Mouse (Mus musculus) embryonic facial prominence, embryonic 10.5 days (tissue): ENCODE measurements at regions not wholly inside any gene's neighbourhood (a gene's known extent, or its start where the extent isn't known, plus 50 kb on each side); places are given as distances from the start of the nearest gene placed in this dataset.

Source experiments
- DNase-seq: peaks from one replicate; pipeline ENCODE4 v3.0.0-alpha.2; 2017; ENCODE audit warnings: low spot score
- H3K27ac ChIP-seq: fragments of 300-500 bp; sonication (generic); replicated peaks from 2 replicates; pipeline ENCODE4 v1.5.1; 2016; ENCODE audit warnings: mild to moderate bottlenecking
- H3K27me3 ChIP-seq: fragments of 300-500 bp; sonication (generic); replicated peaks from 2 replicates; pipeline ENCODE4 v1.6.1; 2016; ENCODE audit warnings: low read depth, mild to moderate bottlenecking; ENCODE audit not compliant: poor library complexity, severe bottlenecking
- H3K36me3 ChIP-seq: fragments of 300-500 bp; sonication (generic); replicated peaks from 2 replicates; pipeline ENCODE4 v1.6.1; 2016; ENCODE audit warnings: mild to moderate bottlenecking, moderate library complexity
- H3K4me1 ChIP-seq: fragments of 300-500 bp; sonication (generic); 2 replicates; pipeline ENCODE4 v1.6.1; 2016
- H3K4me3 ChIP-seq: fragments of 300-500 bp; sonication (generic); 2 replicates; pipeline ENCODE4 v1.5.1; 2016; ENCODE audit warnings: mild to moderate bottlenecking, moderate library complexity
- H3K9me3 ChIP-seq: fragments of 300-500 bp; sonication (generic); 2 replicates; pipeline ENCODE4 v1.6.1; 2016; ENCODE audit warnings: mild to moderate bottlenecking
- WGBS: fragments of 180-500 bp; shearing (Covaris S2); methylation state at CpG from one replicate; pipeline ENCODE4 v1.1.7; 2016; 5-methylcytosine and 5-hydroxymethylcytosine counted together

- no peak for DNase-seq
- WGBS, result 88% methylated on average over 3 of the region's 3 CpGs
Measured at GRCm38 (mm10) chr5:41206462-41206861, 501.5 kb downstream of the Rab28 start.

GRCm38 (mm10) chr5:41204417-41204816 lies 503.5 kb downstream of the Rab28 start:
- Histone ChIP-seq H3K9me3 (no peaks in the 10 kb centered on the region), H3K4me1 (no peaks in the 10 kb centered on the region), H3K27ac (no peak overlapping the region), H3K27me3 (no peaks in the 10 kb centered on the region), H3K36me3 (no peaks in the 10 kb centered on the region), H3K4me3 (no peak overlapping the region)
- no peak for DNase-seq

More at GRCm38 (mm10) chr5:41206462-41206861, 501.5 kb downstream of the Rab28 start:
- Histone ChIP-seq H3K4me1 (no peaks in the 10 kb centered on the region), H3K4me3 (no peak overlapping the region), H3K36me3 (no peaks in the 10 kb centered on the region), H3K9me3 (no peaks in the 10 kb centered on the region), H3K27me3 (no peaks in the 10 kb centered on the region), H3K27ac (no peak overlapping the region)

DNA sequence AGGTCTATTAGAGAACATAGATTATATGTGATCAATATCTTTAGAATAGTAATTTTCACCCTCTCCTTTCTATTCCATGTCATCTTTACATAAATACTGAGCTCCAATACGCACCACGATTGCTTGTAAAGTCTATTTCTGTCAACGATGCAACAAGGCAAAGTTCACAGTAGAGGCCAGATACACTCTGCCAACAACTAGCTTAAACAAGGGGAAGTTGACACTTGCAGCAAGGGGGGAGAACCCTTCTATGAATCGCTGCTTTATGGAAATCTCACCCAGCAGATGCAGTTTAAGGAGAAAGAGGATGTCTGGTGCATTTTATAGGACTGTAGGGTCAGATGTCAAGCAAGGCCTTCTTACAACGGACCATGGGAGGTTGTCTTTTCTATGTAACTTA lies 520.8 kb downstream of the Rab28 start:
- no peak for DNase-seq
- Histone ChIP-seq H3K36me3 (no peaks in the 10 kb centered on the region), H3K27me3 (no peaks in the 10 kb centered on the region), H3K4me1 (no peaks in the 10 kb centered on the region), H3K27ac (no peak overlapping the region), H3K4me3 (no peak overlapping the region), H3K9me3 (no peaks in the 10 kb centered on the region)
- 61% methylated on average over 5 of the region's 5 CpGs for WGBS

DNA sequence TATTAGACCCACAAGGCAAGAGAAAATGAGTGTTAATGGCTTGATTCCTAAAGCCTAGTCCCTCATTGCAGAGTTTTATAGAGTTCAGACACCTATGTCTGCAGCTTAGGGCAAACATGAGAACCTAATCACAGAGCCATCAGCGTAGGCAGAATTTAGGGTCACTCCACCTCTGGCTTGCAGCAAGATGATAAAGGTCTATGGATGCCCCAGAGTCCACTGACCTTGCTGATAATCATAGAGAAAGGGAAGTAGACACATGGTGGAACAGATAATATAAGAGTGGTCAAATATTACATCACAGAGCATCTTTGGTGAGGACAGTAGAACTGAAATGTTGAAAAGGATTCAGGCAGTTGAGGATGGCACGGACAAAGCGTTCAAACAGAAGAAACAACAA lies 530.7 kb downstream of the Rab28 start:
- Histone ChIP-seq H3K4me1 (no peaks in the 10 kb centered on the region), H3K9me3 (no peaks in the 10 kb centered on the region), H3K27me3 (no peaks in the 10 kb centered on the region), H3K36me3 (no peaks in the 10 kb centered on the region), H3K4me3 (no peak overlapping the region), H3K27ac (no peak overlapping the region)
- 90% methylated on average over 3 of the region's 3 CpGs for WGBS
- DNase-seq, result no peak

DNA sequence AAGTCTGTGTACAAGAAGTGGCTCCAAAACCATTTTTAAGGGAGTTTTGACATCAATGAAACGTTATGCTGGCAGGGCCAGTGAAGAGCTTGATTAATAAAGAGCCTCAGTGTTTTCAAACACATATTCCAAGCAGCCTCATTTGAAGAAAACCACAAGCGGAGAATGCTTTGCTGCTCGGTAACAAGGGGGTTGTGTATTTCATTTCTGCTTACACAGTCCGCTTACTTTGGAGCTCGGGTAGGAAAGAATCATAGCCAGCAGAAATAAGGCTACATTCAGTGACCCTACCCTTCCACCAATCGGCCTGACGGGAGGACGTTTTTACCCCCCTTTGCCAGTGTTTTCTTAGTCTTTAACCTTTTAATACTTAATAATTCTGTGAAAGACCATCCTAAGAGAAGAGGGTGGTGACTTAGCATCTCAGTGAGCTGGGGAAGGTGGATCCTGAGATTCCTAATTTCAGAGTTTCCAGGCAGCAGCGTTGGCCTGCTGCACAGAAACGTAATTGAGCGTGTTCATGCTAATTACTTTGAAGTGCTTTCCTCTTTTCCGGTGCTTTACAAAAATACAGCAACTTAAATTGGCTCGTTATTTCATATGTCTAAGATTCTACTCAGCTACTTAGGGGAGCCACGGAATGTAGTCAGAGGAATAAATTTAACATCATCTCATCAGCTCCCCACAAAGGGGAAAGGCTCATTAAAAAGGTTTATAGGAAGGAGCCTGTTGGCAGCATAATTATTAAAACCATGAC lies 541.9 kb downstream of the Rab28 start:
- no peaks in the 10 kb centered on the region for H3K9me3 ChIP-seq
- H3K4me3 ChIP-seq, result no peak overlapping the region
- 66% methylated on average over 14 of the region's 14 CpGs for WGBS
- H3K27ac ChIP-seq, result no peak overlapping the region
- H3K36me3 ChIP-seq, result no peaks in the 10 kb centered on the region
- 0 out of 2 replicates have a peak, but pooled peaks cover 6% of the 10 kb centered on the region for H3K4me1 ChIP-seq
- no peaks in the 10 kb centered on the region for H3K27me3 ChIP-seq
- no peak for DNase-seq

- 30% methylated on average over 5 of the region's 5 CpGs for WGBS
- Histone ChIP-seq H3K9me3 (no peaks in the 10 kb centered on the region), H3K4me1 (no peaks in the 10 kb centered on the region), H3K36me3 (no peaks in the 10 kb centered on the region), H3K4me3 (no peak overlapping the region), H3K27me3 (no peaks in the 10 kb centered on the region), H3K27ac (no peak overlapping the region)
- no peak for DNase-seq
Measured at GRCm38 (mm10) chr5:41125050-41125449, 582.9 kb downstream of the Rab28 start.

GRCm38 (mm10) chr5:41117658-41118057 lies 590.3 kb downstream of the Rab28 start:
- Histone ChIP-seq H3K27ac (no peak overlapping the region), H3K4me1 (peaks cover 6% of the 10 kb centered on the region), H3K27me3 (no peaks in the 10 kb centered on the region), H3K9me3 (no peaks in the 10 kb centered on the region), H3K4me3 (no peak overlapping the region), H3K36me3 (no peaks in the 10 kb centered on the region)
- 31% methylated on average over 3 of the region's 3 CpGs for WGBS
- DNase-seq, result peak; percentile 15

GRCm38 (mm10) chr5:41087773-41088172 lies 620.2 kb downstream of the Rab28 start:
- no peak overlapping the region for H3K4me3 ChIP-seq
- WGBS, result 37% methylated on average over 5 of the region's 5 CpGs

GRCm38 (mm10) chr5:41076412-41076811 lies 631.5 kb downstream of the Rab28 start:
- Histone ChIP-seq H3K27ac (no peak overlapping the region), H3K9me3 (no peaks in the 10 kb centered on the region), H3K27me3 (no peaks in the 10 kb centered on the region), H3K4me3 (no peak overlapping the region), H3K4me1 (no peaks in the 10 kb centered on the region), H3K36me3 (no peaks in the 10 kb centered on the region)
- DNase-seq, result no peak
- WGBS, result 81% methylated on average over 2 of the region's 2 CpGs

More at GRCm38 (mm10) chr5:41087773-41088172, 620.2 kb downstream of the Rab28 start:
- Histone ChIP-seq H3K27ac (no peak overlapping the region), H3K9me3 (no peaks in the 10 kb centered on the region), H3K27me3 (no peaks in the 10 kb centered on the region), H3K36me3 (no peaks in the 10 kb centered on the region), H3K4me1 (peaks cover 5% of the 10 kb centered on the region; the same call in 1 of the 2 replicates)
- peak; percentile 8 for DNase-seq

DNA sequence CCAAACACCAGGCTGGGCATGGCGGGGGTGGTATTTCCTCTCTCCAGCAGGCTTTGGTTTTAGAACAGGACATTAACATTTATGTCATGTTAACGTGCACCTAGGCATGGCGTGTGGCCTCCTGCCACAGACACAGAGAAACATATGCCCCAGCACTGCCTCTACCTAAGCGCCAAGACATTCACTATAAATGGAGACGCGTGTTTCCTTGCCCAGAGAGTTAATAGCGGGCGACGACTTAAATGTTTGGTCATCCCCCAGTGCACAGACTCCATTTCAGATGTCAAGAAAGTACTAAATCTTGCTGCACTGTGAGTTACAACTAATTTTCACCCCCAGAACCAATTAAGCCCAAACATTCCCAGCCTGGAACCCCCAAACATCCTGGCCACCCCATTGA lies 646.3 kb downstream of the Rab28 start:
- H3K27me3 ChIP-seq, result no peaks in the 10 kb centered on the region
- H3K36me3 ChIP-seq, result no peaks in the 10 kb centered on the region
- no peaks in the 10 kb centered on the region for H3K4me1 ChIP-seq
- no peak overlapping the region for H3K27ac ChIP-seq
- no peaks in the 10 kb centered on the region for H3K9me3 ChIP-seq
- WGBS, result 89% methylated on average over 9 of the region's 9 CpGs
- DNase-seq, result no peak
- no peak overlapping the region for H3K4me3 ChIP-seq

DNA sequence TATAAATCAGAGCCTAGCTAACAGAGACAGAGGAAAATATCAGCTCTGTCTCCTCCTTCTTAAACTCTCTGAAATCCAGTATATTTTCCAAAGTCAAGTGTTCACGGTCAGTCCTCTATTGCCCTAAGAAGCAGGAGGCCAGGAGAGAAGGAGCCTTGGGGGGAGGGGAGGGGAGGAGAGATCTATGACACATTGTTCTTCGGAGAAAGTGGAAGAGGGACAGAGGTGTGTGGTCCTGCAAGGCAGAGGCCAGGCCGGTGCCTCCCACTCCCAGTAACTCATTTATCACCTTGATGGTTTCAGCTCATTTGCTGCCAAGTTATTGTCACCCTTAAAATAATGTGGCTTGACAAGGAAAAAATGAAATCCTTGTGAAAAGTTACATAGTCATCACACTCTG lies 646.7 kb downstream of the Rab28 start:
- no peak for DNase-seq
- H3K9me3 ChIP-seq, result no peaks in the 10 kb centered on the region
- H3K4me3 ChIP-seq, result no peak overlapping the region
- H3K36me3 ChIP-seq, result no peaks in the 10 kb centered on the region
- no peaks in the 10 kb centered on the region; the same call in 1 of the 2 replicates for H3K4me1 ChIP-seq
- WGBS, result 66% methylated on average over 3 of the region's 3 CpGs
- H3K27ac ChIP-seq, result no peak overlapping the region
- no peaks in the 10 kb centered on the region for H3K27me3 ChIP-seq

DNA sequence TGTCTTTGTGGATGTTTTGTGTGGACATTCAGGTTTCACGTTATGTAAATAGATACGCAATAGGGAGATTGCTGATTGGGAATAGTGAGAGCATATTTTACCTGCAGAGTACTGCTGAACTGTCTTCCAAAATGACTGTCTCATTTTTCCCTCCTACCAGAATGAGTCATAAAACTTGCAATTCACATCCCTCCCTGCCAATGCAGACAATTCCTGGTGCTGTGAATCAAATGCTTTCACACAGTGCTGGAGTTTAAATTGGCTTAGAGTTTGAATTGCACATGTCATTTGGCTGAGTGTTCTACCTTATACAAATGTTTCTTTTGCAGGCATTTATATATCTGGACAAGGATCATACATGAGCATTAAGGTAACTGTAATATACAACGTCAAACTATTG lies 649.9 kb downstream of the Rab28 start:
- Histone ChIP-seq H3K36me3 (no peaks in the 10 kb centered on the region), H3K4me3 (no peak overlapping the region), H3K4me1 (no peaks in the 10 kb centered on the region; the same call in 1 of the 2 replicates), H3K27me3 (no peaks in the 10 kb centered on the region), H3K27ac (no peak overlapping the region), H3K9me3 (no peaks in the 10 kb centered on the region)
- WGBS, result 89% methylated on average over 3 of the region's 3 CpGs
- DNase-seq, result no peak

- H3K27ac ChIP-seq, result no peak overlapping the region
- H3K4me3 ChIP-seq, result no peak overlapping the region
- H3K9me3 ChIP-seq, result no peaks in the 10 kb centered on the region
- WGBS, result 35% methylated on average over 4 of the region's 4 CpGs
- no peaks in the 10 kb centered on the region for H3K36me3 ChIP-seq
- H3K27me3 ChIP-seq, result no peaks in the 10 kb centered on the region
- H3K4me1 ChIP-seq, result no peaks in the 10 kb centered on the region; the same call in 1 of the 2 replicates
- DNase-seq, result peak; percentile 28
Measured at GRCm38 (mm10) chr5:41051948-41052347, 656.0 kb downstream of the Rab28 start.
